Mouse (Mus musculus): ENCODE measurements around the gene Ugt1a1. TPM values are rescaled to one million over a fixed set of nuclear protein-coding genes. Genes with fewer than 3 reads are reported as not detected.
"Not testable (repeated sequence)": the region's sequence is repeated elsewhere in the genome, so short reads cannot be mapped to it uniquely, and the experiment has no call there.

The Ugt1a1 gene
- total RNA-seq, 2 experiments from 2014 or later, result not detected

DNA sequence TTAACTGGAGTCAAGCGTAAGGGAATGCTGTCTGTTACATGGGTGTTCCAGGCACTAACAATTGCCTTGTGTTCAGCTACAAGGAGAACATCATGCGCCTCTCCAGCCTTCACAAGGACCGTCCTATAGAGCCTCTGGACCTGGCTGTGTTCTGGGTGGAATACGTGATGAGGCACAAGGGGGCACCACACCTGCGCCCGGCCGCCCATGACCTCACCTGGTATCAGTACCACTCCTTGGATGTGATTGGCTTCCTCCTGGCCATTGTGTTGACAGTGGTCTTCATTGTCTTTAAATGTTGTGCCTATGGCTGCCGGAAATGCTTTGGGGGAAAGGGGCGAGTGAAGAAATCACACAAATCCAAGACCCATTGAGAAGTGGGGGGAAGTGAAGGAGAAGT lies 6.3 kb downstream of the Ugt1a1 start:
- DNase-seq (ENCODE audit: low spot score in 2 of 2), result peak in 1 of 2 experiments; percentile 15

DNA sequence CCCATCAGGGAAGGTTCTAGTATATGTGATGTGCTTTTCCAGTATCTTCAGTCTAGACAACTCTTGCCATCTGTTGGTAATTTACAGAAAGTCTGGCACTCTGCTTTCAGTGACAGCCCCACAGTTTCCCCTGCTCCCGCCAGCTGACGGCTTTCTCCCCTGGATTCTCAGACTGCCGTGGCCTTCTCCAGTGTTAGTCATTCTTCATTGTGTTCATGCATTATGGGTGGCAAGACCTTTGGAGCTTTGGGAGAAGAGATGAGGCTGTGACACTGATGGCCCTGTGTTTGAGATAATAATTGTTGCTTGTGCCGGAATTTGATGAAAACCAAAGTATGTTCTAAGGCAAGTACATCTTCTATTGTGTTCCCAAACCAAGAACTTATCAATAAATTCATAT lies 6.8 kb downstream of the Ugt1a1 start:
- no peak for DNase-seq (ENCODE audit: low spot score in 2 of 2)

DNA sequence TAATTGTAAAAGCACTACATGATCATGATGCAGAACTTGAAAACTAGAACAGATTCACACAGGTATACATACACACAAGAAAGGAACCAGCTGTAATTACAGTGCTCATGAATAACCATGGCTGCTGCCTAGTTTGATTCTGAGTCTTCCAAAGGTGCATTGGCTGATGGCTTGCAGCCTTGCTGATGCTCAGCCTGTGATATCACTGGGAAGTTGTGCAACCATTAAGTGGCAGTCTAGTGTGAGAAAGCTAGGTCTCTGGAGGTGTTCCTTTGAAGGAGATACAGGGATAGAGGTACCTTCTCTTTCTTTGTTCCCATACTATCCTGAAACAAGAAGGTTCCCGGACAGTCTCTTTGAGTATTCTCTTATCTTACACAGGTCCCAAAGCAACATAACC lies 7.3 kb downstream of the Ugt1a1 start:
- DNase-seq (ENCODE audit: low spot score in 2 of 2), result no peak

DNA sequence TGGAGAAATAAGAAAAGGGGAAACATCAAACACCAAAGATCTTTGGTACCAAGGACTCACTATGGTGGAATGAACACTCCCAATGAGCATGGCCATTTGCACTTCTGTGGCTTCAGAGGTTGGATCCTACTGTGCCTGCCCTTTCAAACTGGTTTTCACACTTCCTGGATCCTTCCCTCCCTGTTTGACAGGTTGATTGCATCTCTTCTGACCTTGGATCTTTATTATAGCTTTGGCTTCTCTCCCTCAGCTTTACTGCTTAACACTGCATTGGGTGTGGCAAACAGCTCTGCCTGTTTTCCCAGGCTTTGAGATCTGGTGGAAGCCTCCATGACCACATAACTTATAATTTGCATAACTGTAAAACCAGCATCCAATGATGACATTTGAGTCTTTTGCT lies 8.6 kb downstream of the Ugt1a1 start:
- no peak for DNase-seq (ENCODE audit: low spot score in 2 of 2)

DNA sequence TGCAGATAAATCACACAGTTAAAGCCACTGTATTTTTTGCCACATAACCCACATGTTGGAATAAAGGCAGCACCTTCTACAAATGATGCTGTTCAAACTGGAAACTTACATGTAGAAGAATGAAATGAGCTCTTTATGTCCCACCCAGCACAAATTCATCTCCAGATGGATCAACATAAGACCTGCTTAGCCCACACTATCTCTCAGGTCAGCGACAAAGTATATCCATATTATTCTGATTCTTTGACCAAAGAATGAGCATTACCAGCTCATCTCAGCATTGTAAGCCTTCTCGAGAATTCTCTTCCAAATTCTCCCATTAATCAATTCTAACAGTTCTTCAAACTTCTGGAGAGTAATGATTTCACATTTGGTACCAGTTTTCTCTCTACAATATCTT lies 10.5 kb downstream of the Ugt1a1 start:
- no peak for DNase-seq (ENCODE audit: low spot score in 2 of 2)

DNA sequence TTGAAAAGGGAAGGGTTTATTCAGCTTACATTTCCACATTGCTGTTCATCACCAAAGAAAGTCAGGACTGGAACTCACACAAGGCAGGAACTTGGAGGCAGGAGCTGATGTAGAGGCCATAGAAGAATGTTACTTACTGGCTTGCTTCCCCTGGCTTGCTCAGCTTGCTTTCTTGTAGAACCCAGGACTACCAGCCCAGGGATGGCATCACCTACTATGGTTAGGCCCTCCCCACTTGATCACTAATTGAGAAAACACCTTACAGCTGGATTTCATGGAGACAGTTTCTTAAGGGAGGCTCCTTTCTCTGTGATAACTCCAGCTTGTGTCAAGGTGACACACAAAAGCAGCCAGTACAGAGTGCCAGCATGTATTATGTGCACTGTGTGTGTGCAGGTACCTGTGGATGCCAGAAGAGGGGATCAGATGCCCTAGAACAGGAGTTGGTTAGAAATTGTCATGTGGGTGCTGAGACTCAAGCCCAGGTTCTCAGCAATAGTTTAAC lies 11.3 kb downstream of the Ugt1a1 start:
- DNase-seq (ENCODE audit: low spot score in 2 of 2), result not testable (repeated sequence)

DNA sequence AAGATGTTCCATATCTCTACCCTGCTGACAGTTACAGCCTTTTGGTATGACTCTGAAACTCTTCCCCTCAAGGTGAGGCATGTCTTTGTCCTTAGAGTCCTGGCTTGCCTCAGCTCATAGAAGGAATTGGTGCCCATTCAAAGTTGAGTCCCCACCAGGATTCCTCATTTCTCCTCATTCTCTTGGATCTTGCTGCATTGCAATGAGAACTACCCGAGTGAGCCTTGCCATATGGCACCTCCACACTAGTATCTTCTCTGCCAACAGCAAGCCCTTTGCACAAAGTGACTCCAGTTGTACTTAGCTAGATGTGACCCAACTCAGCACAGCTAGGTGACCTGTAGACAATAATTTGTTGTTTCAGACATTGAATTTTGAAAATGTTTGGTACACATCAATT lies 11.8 kb downstream of the Ugt1a1 start:
- peak in 1 of 2 experiments; percentile 13 for DNase-seq (ENCODE audit: low spot score in 2 of 2)

DNA sequence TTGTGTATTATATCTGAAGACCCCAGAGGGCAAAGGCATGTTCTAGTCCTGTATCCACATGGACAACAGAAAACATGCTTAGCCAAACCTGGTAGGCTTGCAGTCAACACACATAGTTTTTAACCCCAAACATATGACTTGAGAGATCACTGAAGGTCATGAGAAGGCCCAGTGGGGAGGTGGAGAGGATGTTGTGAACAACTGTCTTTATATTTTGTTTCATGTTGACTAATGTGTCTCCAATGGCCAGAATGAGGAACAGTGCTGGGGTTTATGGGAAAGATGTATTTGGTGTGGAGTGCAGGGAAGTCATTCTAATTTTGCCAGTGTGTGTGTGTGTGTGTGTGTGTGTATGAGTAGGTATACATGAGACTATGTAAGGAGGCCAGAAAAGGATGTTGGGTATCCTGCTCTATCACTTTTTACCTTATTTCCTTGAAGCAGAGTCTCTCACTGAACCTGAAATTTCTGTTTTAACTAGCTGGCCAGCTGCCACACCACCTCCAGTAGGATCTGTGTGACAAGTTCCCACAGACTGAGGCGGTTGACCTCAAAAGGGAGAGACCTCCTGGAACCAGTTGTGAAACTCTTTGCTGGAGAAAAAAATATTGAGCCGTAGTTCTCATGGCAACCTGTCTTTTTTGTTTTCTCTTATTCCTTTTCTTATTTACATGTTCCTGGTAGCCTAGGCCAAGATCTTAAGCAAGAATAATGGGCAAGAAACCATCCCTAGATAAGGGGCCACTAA lies 12.4 kb downstream of the Ugt1a1 start:
- DNase-seq (ENCODE audit: low spot score in 2 of 2), result peak in 1 of 2 experiments; percentile 8

DNA sequence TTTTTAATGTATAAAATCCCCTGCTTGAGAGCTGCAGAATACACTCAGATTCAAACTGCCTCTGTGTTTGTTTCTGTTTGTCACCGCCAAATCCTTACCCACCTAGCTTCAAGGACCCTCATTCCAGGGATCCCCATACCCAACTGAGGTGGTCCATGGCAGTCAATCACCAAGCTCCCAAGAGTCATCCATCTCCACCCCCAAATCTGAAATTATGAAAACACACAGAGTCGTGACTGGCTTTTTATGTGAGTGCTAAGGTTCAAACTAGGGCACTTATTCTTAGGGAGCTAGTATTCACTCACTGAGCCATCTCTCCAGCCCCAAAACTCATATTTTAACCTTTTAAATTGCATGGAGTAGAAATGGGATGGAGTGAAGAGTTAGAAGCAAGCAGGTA lies 13.5 kb downstream of the Ugt1a1 start:
- DNase-seq (ENCODE audit: low spot score in 2 of 2), result not testable (repeated sequence)

DNA sequence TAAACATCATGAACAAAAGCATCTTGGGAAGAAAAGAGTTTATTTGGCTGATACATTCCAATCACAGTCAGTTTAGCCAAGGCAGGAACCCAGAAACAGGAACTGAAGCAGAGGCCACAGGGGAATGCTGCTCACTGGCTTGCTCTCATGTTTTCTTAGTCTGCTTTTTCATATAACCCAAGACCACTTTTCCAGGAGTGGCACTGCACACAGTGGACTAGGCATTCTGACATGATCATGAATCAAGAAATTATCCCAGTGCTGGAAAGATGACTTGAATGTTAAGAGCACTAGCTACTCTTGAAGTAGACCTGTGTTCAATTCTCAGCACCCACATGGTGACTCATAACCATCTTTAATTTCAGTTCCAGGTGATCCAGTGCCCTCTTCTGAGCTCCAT lies 14.0 kb downstream of the Ugt1a1 start:
- DNase-seq (ENCODE audit: low spot score in 2 of 2), result no peak

DNA sequence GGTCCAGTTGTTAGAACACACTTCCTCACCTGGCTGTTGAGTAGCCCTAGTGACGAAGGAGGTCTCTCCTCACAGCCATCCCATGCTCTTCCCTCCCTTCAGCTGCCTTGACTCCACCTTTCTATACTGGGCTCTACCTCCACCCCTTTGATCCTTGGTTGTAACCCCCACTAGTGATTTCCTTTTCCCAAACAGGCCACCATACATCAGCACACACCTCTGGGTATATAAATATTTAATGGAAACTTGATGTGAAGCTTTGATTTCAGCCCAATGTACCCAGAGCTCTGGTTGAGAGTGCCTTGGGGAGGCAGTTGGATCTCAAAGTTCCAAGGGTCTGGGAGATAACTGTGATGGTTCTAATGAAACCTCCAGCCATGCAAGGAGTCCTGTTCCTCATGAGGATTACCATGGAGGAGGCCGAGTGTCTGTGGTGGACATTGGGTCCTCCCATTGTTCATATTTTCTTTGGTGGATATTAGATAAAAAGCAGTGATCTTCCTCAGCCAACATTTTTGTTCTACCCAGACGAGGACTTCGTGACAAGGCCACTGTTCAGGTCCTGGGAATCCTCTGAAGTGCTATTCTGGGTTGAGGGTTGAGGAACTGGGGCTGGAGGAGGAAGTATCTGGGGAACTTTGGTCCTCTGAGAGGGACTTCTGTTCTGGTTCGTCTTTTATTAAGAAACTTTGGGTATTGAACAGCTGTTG lies 15.1 kb downstream of the Ugt1a1 start, which contains the start of gene Mroh2a:
Gene Mroh2a (plus strand): TSS at position 317 of the 710 bp plus-strand sequence.
- DNase-seq (ENCODE audit: low spot score in 2 of 2), result no peak

DNA sequence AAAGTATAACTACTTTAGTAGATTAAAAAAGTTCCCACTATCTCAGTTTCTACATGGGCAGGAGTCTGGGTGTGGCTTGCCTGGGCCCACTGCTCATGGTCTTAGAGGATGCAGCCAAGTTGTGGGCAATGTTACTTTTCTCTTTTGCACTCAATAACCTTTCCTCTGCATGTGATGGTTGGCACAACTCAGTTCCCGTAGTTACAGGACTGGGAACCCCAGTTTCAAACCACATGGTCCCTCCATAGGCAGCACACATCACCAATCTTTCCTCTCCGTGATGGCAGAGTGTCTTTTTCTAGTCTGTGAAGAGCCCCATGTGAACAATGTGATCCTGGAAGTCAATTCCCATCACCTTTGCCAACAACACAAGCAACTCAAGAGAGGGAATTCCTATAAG lies 15.7 kb downstream of the Ugt1a1 start:
- DNase-seq (ENCODE audit: low spot score in 2 of 2), result no peak

DNA sequence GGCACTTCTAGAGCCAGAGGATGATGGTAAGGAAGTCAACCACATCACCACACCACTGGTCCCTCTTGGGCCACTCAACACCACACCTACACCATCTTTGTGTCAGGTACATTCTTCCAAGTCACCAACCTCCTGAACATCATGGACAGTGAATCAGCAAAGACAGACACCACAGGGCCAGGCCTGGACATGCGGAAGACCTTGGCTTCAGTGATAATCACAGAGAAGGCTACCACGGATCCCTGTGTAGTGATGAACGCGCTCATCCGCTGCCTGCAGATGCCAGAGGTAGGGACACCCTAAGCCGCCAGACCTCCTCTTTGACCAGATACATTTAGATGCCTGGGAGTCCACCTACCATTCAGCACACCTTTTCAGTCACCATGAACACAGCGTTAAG lies 16.4 kb downstream of the Ugt1a1 start:
- no peak for DNase-seq (ENCODE audit: low spot score in 2 of 2)

DNA sequence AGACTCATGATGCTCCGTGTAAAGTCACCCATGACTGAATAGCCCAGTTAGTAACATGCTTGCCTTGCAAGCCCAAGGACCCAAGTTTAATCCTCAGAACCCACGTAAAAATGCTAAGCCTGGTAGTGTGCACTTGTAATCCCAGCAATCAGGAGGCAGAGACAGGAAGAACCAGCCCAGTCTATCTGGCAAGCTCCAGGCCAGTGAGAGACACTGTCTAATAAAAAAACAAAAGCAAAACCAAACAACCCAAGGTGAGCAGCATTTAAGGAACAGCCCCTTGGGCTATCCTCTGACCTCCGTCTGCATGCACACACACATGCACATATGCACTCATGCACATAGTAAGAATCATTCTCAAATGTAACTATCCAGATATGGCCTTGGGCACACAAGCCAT lies 17.8 kb downstream of the Ugt1a1 start:
- no peak for DNase-seq (ENCODE audit: low spot score in 2 of 2)

DNA sequence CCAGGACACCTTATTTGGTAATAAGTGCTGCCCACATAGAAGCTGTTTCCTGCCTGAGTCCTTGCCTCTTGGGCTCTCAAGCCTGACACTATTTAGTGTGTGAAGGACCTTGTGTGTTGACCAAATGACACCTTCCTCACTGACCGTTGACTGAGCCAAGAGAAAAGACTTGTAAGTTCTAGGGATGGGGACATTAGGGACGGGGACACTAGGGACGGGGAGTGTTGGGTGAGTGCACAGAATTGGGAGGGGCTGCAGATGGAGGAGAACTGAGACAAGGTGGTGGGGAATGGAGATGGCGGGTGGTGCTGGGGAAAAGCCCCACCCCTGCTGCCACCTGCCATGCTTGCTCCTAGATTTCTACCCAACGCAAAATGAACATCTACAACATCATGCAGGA lies 18.2 kb downstream of the Ugt1a1 start:
- no peak for DNase-seq (ENCODE audit: low spot score in 2 of 2)

DNA sequence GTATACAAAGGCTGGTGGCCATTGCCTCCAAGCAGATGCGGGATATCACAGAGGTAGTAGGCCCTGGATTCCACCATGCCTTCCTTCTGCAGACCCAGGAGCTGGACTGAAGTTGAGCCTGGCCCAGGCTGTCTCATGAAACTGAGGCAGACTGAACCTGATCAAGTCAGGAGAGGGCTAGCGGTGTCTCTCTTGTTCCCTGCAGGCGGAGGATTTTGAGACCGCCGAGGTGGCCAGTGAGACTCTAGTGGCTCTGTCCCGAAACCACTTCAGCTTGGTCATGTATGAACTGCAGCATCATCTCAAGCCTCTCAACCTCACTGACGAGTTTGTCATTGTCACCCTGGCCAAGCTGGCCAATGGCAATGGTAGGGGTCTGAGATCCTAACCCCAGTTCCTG lies 18.7 kb downstream of the Ugt1a1 start:
- no peak for DNase-seq (ENCODE audit: low spot score in 2 of 2)

DNA sequence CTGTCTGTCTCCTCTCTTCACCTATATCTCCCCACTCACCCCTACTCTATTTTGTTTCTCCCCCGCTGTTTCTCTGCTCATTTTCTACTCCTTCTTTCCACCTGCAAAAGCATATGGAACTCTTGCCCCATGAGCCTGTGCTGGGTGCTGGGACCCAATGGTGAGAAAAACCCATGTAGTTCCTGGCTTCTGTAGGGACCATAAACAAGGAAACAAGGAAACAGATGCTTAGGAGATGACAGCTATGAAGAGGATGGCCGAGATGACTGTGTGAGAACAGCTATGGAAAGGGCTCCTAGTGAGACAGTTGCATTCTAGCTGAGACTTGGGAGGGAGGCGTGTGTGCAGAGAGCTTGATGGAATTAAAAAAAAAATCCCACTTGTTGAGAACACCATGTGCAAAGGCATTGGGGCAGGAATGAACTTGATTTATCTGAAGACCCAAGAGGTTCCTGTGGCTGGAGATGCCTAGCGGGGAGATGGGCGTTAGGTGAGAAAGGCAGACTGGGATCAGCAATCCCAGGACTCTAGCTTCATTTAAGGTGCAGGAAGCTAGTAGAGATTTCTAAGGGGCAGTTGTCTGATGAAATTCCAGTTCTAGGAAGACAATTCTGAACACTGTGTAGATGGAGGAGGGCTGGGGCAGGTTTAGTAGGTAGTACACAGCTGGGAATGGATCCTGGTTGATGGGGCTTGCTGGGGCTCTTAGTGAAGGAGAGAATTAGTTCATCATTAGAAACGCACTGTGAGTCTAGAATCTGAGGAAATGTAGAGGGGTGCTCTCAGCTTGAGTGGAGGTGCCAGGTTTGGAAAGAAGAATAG lies 19.4 kb downstream of the Ugt1a1 start:
- DNase-seq (ENCODE audit: low spot score in 2 of 2), result no peak

DNA sequence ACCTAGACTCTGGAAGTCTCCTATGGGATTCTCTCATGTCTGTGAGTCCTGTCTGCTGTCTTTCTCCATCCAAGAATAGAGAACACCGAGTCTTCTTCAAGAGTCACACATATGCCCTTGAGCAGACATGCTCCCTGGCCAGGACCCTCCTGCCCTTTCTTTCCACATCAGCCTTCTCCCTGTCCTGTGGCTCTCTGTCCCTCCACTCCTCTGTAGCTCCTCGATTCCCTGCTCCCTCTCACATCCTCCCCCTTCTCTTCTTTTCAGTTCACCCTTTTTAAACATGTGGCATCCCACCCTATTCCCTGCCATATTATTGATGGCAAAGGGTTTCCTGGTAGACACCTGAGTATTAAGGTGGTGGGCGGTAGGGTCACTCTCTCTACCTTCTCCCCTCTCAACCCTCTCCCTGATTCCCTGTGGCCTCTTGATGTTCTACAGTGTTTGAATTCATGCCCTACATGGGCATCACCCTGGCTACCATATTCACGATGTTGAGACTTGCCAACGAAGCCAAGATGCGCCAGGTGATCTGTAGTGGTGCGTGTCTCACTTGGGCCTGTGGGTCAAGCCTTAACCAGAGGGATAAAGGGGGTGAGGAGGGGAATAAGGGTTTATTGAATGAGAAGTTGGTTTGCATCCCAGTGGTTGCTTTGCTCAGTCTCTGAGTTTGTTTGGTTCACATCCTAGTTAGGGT lies 20.2 kb downstream of the Ugt1a1 start:
- no peak for DNase-seq (ENCODE audit: low spot score in 2 of 2)

DNA sequence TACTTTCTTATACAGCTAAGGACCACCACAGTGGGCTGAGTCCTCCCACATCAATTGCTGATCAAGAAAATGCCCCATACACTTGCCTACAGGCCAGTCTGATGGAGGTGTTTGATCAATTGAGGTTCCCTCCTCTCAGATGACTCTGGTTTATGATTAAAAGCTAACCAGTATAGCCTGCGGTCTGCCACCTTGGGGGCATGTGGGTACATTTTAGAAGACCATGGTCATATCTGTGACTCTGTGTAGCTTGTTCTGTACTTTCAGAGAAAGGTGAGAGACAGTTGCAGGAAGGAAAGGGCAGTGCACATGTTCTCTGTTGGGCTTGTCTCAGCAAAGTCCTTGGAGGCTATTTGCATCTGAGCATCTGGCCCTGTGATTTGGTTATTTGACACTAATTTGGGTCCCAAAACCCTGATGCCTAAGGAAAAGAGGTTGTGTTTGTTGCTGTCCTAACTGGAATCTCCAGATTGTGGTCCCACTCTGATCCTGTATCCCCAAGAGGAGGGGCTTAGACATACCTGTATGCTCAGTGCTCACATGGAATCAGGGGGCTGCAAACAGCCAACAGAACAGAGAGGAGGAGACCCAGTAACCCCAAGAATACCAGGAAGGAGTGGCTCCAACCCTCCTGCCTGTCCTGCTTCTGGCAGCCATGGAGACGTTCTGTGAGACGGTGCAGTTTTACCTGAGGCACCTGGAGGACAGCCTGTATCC lies 21.1 kb downstream of the Ugt1a1 start:
- no peak for DNase-seq (ENCODE audit: low spot score in 2 of 2)
